Mouse (Mus musculus) ES-Bruce4 (cell line): ENCODE measurements around the gene Aamp.

Experiments
- CTCF ChIP-seq: IDR thresholded peaks from one replicate; pipeline ENCODE4 v1.8.1; 2011; ENCODE audit warnings: low read depth, low read length
- EP300 ChIP-seq: IDR thresholded peaks from 2 replicates; pipeline ENCODE4 v1.6.1; 2011; ENCODE audit warnings: low read depth, low read length; ENCODE audit not compliant: insufficient read depth

DNA sequence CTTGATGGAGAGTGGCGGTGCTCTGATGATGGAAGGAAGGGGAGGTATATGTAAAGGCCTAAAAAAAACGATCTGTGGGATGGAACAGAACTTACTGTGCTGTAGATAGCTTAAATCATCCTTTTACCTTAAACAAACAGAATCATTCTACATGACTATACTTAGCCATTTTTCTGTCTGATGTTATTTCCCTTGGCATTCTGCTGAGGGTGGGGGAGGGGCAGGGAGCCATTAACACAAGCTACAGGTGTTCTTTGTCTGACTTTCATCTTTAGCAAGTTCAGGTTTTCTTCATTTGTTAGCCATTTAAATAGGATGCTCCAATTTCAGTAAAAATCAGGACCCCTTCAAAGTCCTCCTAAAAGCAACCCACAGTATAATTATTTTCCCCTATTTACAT is 39.0 kb downstream of the Aamp start:
- TF ChIP-seq EP300 (no peak), CTCF (no peak)
